Mouse (Mus musculus) right cerebral cortex, adult 18-20 months (tissue): ENCODE results near the gene Copg1.

ENCODE experiments used
- DNase-seq: peaks from one replicate; pipeline ENCODE4 v3.0.0; 2022; ENCODE audit warnings: mixed read lengths

Copg1 gene

DNA sequence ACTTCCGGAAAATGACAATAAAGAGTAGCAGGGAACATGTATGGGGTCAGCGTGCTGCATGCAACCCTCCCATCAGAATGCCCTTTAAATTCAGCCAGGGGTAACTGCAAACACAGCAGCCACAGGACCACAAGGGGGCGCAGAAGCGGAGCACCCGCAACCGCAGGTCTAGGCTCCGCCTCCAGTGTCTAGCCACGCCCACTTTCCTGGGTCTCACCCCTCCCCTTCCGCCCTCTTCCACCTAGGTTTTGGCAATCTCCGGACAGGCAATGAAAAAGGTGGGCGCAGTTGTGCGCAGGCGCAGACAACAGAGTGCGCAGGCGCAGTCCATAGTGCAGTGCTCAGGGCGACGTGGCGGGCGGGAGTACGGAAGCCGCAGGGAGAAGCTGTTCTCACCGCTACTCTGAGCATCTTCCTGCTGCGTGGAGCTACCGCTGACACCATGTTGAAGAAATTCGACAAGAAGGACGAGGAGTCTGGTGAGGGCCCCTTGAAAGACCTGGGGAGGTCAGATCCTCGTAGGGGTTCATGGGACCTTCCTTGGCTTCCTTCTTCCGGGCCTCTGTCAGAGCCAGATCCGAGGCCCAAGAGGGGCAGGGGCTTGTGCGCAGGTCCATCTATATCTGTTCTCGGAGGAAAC, at the start of gene Copg1:
TSS of gene Copg1 (plus strand) at position 221 of the 640 bp plus-strand sequence.
- DNase-seq = peak; percentile 100

DNA sequence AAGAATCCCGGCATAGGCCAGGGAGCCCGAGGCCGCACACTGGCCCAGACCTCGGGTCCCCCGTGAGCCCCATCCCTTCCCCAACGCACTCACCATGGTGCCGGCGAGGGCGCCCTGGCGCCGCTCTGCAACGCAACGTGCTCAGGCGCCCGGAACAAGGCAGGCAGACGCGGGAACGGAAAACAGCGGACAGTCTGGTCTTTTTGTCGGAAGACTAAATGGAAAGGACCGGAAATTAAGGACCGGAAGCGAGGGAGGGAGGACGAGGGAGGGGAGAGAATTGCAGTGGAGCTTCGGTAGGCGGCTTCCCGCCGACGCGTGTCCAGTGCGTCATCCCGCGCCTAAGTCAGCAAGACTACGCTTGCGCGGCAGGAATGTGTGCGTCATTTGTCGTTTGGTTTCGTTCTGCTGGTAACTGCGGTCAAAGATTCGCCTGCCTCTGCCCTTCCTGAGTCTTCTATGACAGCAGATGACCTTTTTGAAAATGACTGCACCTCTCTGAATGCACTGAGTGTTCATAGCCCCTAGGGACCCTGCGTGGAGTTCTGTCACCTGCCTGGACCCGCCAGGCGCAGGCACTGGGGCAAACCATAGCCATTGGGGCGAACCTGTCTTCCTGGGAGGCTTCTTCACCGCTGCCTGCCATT, 48.9 kb upstream of the Copg1 start, which contains the start of gene Isy1:
TSS of gene Isy1 (minus strand) at position 248 of the 647 bp plus-strand sequence.
- DNase-seq = peak; percentile 98

DNA sequence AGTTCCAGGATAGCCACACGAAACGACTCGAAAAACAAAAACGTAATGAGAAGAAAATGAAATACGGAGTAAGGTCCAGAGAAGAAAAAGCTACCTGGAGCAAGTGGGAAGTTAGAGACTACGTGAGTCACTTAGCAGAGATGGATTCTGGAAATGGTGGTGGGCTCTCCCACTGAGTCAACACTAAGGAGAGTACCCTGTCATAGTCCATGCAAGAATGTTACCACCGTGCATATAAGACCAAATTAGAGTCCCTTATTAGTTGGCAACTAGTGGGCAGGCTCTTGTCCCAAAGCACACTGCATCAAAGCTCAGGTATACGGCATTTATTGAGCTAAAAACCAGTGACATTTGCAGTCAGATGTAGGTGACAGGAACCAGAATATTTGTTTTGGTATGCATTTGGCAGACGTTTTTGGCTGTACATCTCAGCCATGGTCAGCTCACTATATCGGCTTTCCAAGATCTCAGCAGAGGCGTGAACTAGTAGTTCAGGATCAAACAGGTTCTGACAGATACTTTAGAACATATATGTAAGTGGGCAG, 47.7 kb upstream of the Copg1 start:
- DNase-seq = no peak

DNA sequence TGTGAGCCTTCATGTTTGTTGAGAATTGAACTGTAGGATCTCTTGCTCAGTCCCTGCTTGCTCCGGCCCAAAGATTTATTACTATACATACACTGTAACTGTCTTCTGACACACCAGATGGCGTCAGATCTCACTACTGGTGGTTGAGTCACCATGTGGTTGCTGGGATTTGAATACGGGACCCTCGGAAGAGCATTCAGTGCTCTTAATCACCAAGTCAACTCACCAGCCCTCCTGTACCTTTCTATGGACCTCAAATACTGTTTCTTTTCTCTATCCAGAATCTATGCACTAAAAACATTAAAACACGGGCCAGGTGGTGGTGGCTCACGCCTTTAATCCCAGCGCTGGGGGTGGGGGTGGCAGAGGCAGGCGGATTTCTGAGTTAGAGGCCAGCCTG, 46.0 kb upstream of the Copg1 start:
- no peak for DNase-seq

GRCm38 (mm10) chr6:87842254-87842653, 45.4 kb upstream of the Copg1 start:
- no peak for DNase-seq

GRCm38 (mm10) chr6:87845031-87845695, 42.5 kb upstream of the Copg1 start:
- no peak for DNase-seq

DNA sequence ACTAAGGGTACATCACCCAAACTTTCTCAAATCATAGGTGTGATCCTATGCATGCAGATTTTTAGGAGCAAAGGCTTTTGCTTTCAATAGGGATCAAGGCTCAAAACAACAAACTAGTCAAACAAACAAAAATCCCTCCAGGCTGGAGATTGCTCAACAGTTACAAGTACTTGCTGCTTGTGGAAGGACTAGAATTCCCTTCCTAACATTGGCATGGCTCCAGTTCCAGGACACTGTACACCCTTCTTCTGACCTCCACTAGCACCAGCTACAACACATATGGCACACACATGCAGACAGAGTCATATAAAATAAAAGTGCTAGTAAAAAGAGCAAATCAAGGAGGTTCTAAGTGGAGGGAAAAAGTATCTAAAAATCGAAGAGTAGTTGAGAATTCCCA, 40.8 kb upstream of the Copg1 start:
- no peak for DNase-seq

DNA sequence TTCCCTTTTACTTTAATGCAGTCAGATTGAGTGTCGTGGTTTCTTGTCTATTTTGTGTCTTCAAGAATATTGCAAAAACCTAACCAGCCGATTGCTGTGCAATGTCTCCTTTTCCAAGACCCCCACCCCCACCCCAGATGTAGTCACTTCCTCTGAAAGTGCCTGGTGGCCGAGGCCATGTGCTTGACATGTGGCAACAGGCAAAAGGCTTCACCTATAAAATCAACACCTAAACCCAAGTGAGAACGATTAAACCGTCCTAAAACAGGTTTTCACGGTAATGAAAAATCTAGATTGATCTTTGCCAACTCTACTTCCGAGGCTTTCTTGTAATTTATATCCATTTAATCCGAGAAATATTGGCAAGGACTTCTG, 37.8 kb upstream of the Copg1 start:
- no peak for DNase-seq

DNA sequence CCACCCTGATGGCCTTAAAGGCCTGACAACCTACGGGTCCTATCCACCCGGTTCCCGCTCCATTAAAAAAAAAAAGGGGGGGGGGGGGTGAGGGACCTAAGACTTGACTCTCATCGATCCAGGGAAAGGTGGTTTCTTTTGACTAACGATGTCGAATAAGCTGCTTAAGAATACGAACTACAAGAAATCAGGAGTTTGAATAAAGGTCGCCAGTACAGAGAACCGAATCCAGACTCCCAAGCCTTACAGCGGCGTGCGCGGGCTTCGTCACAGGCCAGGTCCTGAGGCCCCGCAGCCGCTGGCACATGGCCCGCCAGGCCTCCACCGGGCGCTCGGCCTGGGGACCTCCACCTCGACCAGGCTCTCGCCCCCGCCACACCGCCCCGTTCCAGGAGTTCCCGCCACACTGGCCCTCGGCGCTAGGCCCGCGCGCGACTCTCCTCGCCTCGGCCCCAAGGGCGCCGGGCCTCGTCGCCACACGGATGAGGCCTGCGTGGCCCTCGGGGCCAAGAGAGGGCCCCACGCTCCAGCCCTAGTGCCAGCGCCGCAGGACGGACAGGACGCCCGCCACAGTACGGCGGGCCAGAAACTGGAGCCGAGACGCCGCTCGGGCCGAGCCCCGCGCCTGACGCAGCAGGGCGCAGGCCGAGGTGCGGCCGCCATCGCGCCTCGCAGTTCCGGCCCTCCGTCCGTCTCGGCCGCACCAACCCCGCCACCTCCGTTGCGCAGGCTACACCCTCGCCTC, 37.3 kb upstream of the Copg1 start:
- DNase-seq = peak; percentile 23

GRCm38 (mm10) chr6:87850900-87851614, 36.6 kb upstream of the Copg1 start, which contains the start of gene Cnbp:
Cnbp (minus strand) TSS chr6:87851106.
- peak; percentile 97 for DNase-seq

DNA sequence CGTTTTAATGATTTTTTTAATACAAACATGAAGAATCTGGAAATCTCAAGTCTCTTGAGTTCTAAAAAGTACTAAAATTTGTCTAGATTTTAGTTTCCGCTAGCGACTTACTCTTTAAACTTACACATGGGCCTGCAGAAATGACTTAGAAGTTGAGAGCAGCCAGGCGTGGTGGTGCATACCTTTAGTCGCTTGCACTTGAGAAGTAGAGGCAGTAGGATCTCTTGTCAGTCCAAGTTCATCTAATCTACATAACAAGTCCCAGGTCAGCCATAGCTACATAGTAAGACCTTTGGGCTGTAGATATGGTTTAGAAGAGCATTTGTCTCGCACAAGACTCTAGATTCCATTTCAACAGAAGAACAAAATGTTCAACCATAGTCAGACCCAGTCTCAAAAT, 35.7 kb upstream of the Copg1 start:
- no peak for DNase-seq

GRCm38 (mm10) chr6:87853446-87853845, 34.2 kb upstream of the Copg1 start:
- DNase-seq = no peak

DNA sequence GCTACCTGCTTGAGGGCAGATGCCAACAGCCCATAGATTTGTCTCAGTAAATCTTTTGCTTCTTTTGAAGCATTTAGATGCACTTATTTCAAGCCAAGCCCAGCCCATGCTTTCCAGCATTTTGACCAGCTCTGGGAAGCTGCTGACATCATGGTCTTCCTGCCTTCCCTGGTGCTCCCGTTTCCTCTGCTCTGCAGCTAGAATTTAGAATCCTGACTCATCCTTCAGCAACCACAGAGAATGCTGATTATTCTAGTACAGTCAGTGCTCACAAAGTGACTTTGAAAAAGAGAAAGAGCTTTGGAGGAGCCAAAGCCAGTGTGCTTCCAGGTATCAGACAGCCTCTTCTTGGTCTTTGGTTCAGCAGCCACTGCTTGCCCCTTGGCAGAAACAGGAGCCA, 30.5 kb upstream of the Copg1 start:
- DNase-seq = peak; percentile 63

DNA sequence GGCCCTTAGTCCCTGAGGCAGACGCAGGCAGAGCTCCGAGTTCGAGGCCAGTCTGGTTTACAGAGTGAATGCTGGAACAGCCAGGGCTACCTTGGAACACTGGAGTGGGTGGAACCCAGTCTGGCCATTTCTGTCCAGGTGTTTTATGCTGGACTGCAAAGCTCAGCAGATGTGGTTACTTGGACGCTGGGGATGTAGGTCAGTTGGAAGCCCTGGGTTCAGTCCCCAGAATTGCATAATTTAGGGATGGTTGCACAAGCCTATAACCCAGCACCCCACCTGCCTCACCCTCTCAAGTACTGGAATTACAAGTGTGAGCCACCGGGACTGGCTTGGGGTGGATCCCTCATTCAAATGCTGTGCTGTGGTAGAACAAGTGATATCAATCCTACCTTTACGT, 21.4 kb upstream of the Copg1 start:
- no peak for DNase-seq

DNA sequence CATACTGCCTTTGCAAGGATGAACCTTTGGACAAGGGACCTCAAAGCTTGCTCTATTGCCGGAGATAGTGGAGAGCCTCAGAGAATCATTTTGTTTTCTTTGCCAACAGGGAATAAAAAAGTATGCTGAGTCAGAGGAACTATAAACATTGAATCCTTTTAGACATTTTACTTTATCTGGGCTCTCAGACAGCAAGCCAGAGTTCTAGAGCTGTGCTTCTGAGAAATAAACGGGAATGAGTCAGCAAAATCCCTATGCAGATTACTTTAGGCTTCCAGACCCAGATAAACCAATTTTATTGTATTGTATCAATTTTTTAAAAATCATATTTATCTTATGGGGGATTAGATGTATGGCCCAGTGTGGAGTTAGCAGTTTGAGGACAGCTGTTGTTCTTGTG, 20.4 kb upstream of the Copg1 start:
- no peak for DNase-seq

GRCm38 (mm10) chr6:87868871-87869506, 18.6 kb upstream of the Copg1 start:
- DNase-seq = peak; percentile 65

GRCm38 (mm10) chr6:87870440-87870839, 17.2 kb upstream of the Copg1 start:
- no peak for DNase-seq

- DNase-seq = no peak
Measured at GRCm38 (mm10) chr6:87871240-87871639, 16.4 kb upstream of the Copg1 start.

- no peak for DNase-seq
Measured at GRCm38 (mm10) chr6:87873104-87873503, 14.5 kb upstream of the Copg1 start.

GRCm38 (mm10) chr6:87873963-87874362, 13.7 kb upstream of the Copg1 start:
- no peak for DNase-seq

GRCm38 (mm10) chr6:87875083-87875482, 12.5 kb upstream of the Copg1 start:
- no peak for DNase-seq

- no peak for DNase-seq
Measured at GRCm38 (mm10) chr6:87875562-87875961, 12.1 kb upstream of the Copg1 start.
